Comparison of ENCODE assay signal across 7 mouse cellular contexts in genomic region chr7:121563526-121563925, GRCm38 (mm10).
A peak's percentile ranks its signal among the peaks of the same experiment; 100 is the strongest.
DNase-seq lines count a peak whose midpoint lies in the region; ATAC-seq and TF ChIP-seq lines count a peak whose summit lies in the region.

No protein-coding gene starts in this region.

- no peaks in the 10 kb centered on the region; the same call in 1 of the 2 replicates for H3K27me3 ChIP-seq in kidney, adult 2 months (replicated peaks; ENCODE audit: control insufficient read depth, insufficient read depth, low read length)
- no peaks in the 10 kb centered on the region for H3K27me3 ChIP-seq in kidney, embryonic 16.5 days (ENCODE audit: insufficient read depth, low read length)
- H3K27me3 ChIP-seq in ES-Bruce4 (ENCODE audit: control insufficient read depth, insufficient read depth, low read length, poor library complexity, severe bottlenecking) (no peaks in the 10 kb centered on the region), Patski (no peaks in the 10 kb centered on the region)

- peak; percentile 53 for DNase-seq in kidney, adult 2 months
- no peak for DNase-seq in Patski (ENCODE audit: low read depth, low spot score)
- DNase-seq in forelimb bud, embryonic 11.5 days (ENCODE audit: low read depth, low spot score) = peak; percentile 55
- peak; percentile 12 to 24 for DNase-seq in layer of hippocampus, postnatal 36 days
- DNase-seq in neural tube, embryonic 10.5 days (ENCODE audit: extremely low spot score, low spot score) = no peak

- H3K9ac ChIP-seq in kidney, embryonic 16.5 days (replicated peaks; ENCODE audit: low read length) = no peak overlapping the region
- no peak overlapping the region for H3K9ac ChIP-seq in ES-Bruce4 (ENCODE audit: low read depth, poor library complexity, severe bottlenecking)

- ATAC-seq in kidney, embryonic 16.5 days (ENCODE audit: low FRiP score, low TSS enrichment) = no peak
- no peak for ATAC-seq in Patski

- in situ Hi-C loops in Patski (cut with MboI; ENCODE audit: low pct_unique_long_range_greater_than_20kb) = no loop called here

- H3K27ac ChIP-seq in kidney, adult 2 months (ENCODE audit: insufficient read depth, low read depth, low read length) = no peak overlapping the region
- no peak overlapping the region for H3K27ac ChIP-seq in kidney, embryonic 16.5 days (ENCODE audit: low read length)
- H3K27ac ChIP-seq in ES-Bruce4 (ENCODE audit: insufficient read depth, low read length) = no peak overlapping the region

- no peaks in the 10 kb centered on the region for H3K36me3 ChIP-seq in kidney, adult 2 months (ENCODE audit: control insufficient read depth, insufficient read depth, low read length)
- H3K36me3 ChIP-seq in kidney, embryonic 16.5 days (ENCODE audit: insufficient read depth, low read length) = no peaks in the 10 kb centered on the region
- no peaks in the 10 kb centered on the region for H3K36me3 ChIP-seq in ES-Bruce4 (ENCODE audit: control insufficient read depth, insufficient read depth, low read length, poor library complexity, severe bottlenecking)

- no peaks in the 10 kb centered on the region for H3K4me1 ChIP-seq in kidney, adult 2 months (ENCODE audit: control insufficient read depth, insufficient read depth, low read length)
- no peaks in the 10 kb centered on the region for H3K4me1 ChIP-seq in kidney, embryonic 16.5 days (ENCODE audit: insufficient read depth, low read length)
- H3K4me1 ChIP-seq in ES-Bruce4 (ENCODE audit: control insufficient read depth, insufficient read depth, low read length) = no peaks in the 10 kb centered on the region

- CTCF ChIA-PET in Patski (lab: Charles Lee) = no interaction called here

- TF ChIP-seq CTCF in kidney, adult 2 months (conservative IDR thresholded peaks at IDR 0.05; ENCODE audit: insufficient read depth, insufficient read length, low read depth, low read length) = peak; percentile 57
- peak; percentile 30 for TF ChIP-seq CTCF in ES-Bruce4 (IDR thresholded peaks at IDR 0.05; ENCODE audit: low read depth, low read length)
- TF ChIP-seq CTCF in Patski (IDR thresholded peaks at IDR 0.05) = peak; percentile 71

- POLR2A ChIA-PET in Patski (lab: Charles Lee) = no interaction called here

- H3K9me3 ChIP-seq in kidney, embryonic 16.5 days (ENCODE audit: low read length) = no peaks in the 10 kb centered on the region
- no peaks in the 10 kb centered on the region for H3K9me3 ChIP-seq in ES-Bruce4 (replicated peaks; ENCODE audit: control insufficient read depth, insufficient read depth, low read length, poor library complexity, severe bottlenecking)

- no peak for TF ChIP-seq EP300 in ES-Bruce4 (IDR thresholded peaks at IDR 0.05; ENCODE audit: insufficient read depth, low read depth, low read length)

- no peak for TF ChIP-seq POLR2A in kidney, adult 2 months (IDR thresholded peaks at IDR 0.05; ENCODE audit: low read depth, low read length)
- no peak for TF ChIP-seq POLR2A in ES-Bruce4 (IDR thresholded peaks at IDR 0.05; ENCODE audit: insufficient read depth, low read length)

- no peak overlapping the region for H3K4me3 ChIP-seq in kidney, adult 2 months (ENCODE audit: insufficient read depth, low read depth, low read length)
- no peak overlapping the region for H3K4me3 ChIP-seq in kidney, embryonic 16.5 days (ENCODE audit: low read length)
- H3K4me3 ChIP-seq in ES-Bruce4 (ENCODE audit: low read depth, low read length) = no peak overlapping the region

- H3K4me2 ChIP-seq in kidney, embryonic 16.5 days (replicated peaks; ENCODE audit: low read depth, low read length) = no peak overlapping the region

- WGBS in kidney, adult 2 months = 23% methylated on average over 5 of the region's 5 CpGs
- 40% methylated on average over 5 of the region's 5 CpGs for WGBS in kidney, embryonic 16.5 days

Comparison
In these comparisons a context has a peak if more than half of its experiments do, and no peak if none do; other contexts are left out.
1. DNase-seq: peak in kidney, adult 2 months (single experiment), forelimb bud, embryonic 11.5 days (single experiment) and layer of hippocampus, postnatal 36 days (2 of 2); none in Patski (single experiment) and neural tube, embryonic 10.5 days (single experiment).
2. Peak in every context shown above with its lines, with median percentiles within 50 percentile points of each other: CTCF ChIP-seq.